Mouse (Mus musculus) MEL (cell line): Measurements from ENCODE around the gene St6galnac3. TPM values are rescaled to one million over a fixed set of nuclear protein-coding genes. Genes with fewer than 3 reads are reported as not detected.
A peak's percentile ranks its signal among the peaks of the same experiment; 100 is the strongest.

ENCODE experiments used
- DNase-seq: peaks from one replicate; pipeline ENCODE4 v3.0.0; 2011; ENCODE audit warnings: low read depth, low spot score
- H3K27ac ChIP-seq: 2 replicates; pipeline ENCODE4 v1.5.1; 2012; ENCODE audit warnings: low read depth, mild to moderate bottlenecking, control low read depth, low read length, moderate library complexity; ENCODE audit not compliant: control insufficient read depth
- H3K27me3 ChIP-seq, 2 experiments: fragments of 150-350 bp in 1 of 2; sonication (generic) in 1 of 2; 2 replicates each; pipeline ENCODE4 v1.6.1; 2012; ENCODE audit warnings: low read length in 2 of 2, mild to moderate bottlenecking in 2 of 2, improper control_type of control experiment in 1 of 2, moderate library complexity in 1 of 2; ENCODE audit not compliant: insufficient read depth in 2 of 2, control insufficient read depth in 1 of 2
- H3K36me3 ChIP-seq, 2 experiments: 2 replicates each; pipeline ENCODE4 v1.6.1; 2012 to 2014; ENCODE audit warnings: low read length in 2 of 2, improper control_type of control experiment in 1 of 2, inconsistent platforms in 1 of 2, mild to moderate bottlenecking in 1 of 2; ENCODE audit not compliant: insufficient read depth in 2 of 2, control insufficient read depth in 1 of 2
- H3K4me1 ChIP-seq, 2 experiments: fragments of 150-350 bp in 1 of 2; sonication (generic) in 1 of 2; 2 replicates each; pipeline ENCODE4 v1.6.1; 2012; ENCODE audit warnings: low read length in 2 of 2, improper control_type of control experiment in 1 of 2, mild to moderate bottlenecking in 1 of 2; ENCODE audit not compliant: insufficient read depth in 2 of 2, control insufficient read depth in 1 of 2
- H3K4me3 ChIP-seq, 2 experiments: fragments of 150-350 bp in 1 of 2; sonication (generic) in 1 of 2; 2 replicates each; pipeline ENCODE4 v1.5.1; 2012; ENCODE audit warnings: low read depth in 2 of 2, low read length in 2 of 2, mild to moderate bottlenecking in 2 of 2, moderate library complexity in 2 of 2, control low read depth in 1 of 2, improper control_type of control experiment in 1 of 2; ENCODE audit not compliant: control insufficient read depth in 1 of 2, insufficient read depth in 1 of 2
- H3K79me2 ChIP-seq: 2 replicates; pipeline ENCODE4 v1.6.1; 2012; ENCODE audit warnings: mild to moderate bottlenecking, low read length, moderate library complexity; ENCODE audit not compliant: control insufficient read depth, poor library complexity, insufficient read depth
- H3K9ac ChIP-seq: 2 replicates; pipeline ENCODE4 v1.6.1; 2012; ENCODE audit warnings: low read depth, mild to moderate bottlenecking, control low read depth, low read length, moderate library complexity; ENCODE audit not compliant: control insufficient read depth, poor library complexity, severe bottlenecking
- H3K9me3 ChIP-seq: fragments of 150-350 bp; sonication (generic); replicated peaks from 2 replicates; pipeline ENCODE4 v1.6.1; 2012; ENCODE audit warnings: mild to moderate bottlenecking, low read length, improper control_type of control experiment, moderate library complexity; ENCODE audit not compliant: insufficient read depth
- BHLHE40 ChIP-seq: IDR thresholded peaks from 2 replicates; pipeline ENCODE4 v1.6.1; 2012; ENCODE audit warnings: low read depth, mild to moderate bottlenecking, inconsistent platforms, low read length, improper control_type of control experiment, borderline replicate concordance
- CTCF ChIP-seq, 3 experiments: IDR thresholded peaks in 2 of 3; conservative IDR thresholded peaks in 1 of 3; 2 replicates each; pipeline ENCODE4 v1.5.1; 2011 to 2012; ENCODE audit warnings: low read length in 3 of 3, low read depth in 2 of 3, mild to moderate bottlenecking in 2 of 3, improper control_type of control experiment in 1 of 3, inconsistent platforms in 1 of 3, mixed read lengths in 1 of 3, moderate library complexity in 1 of 3; ENCODE audit not compliant: control insufficient read depth in 1 of 3, insufficient read depth in 1 of 3, poor library complexity in 1 of 3, severe bottlenecking in 1 of 3
- E2F4 ChIP-seq: IDR thresholded peaks from 2 replicates; pipeline ENCODE4 v1.6.1; 2011; ENCODE audit warnings: low read depth, low read length, improper control_type of control experiment, borderline replicate concordance
- EP300 ChIP-seq, 2 experiments: IDR thresholded peaks; 2 replicates each; pipeline ENCODE4 v1.6.1; 2011; ENCODE audit warnings: improper control_type of control experiment in 2 of 2, low read length in 2 of 2, low read depth in 1 of 2, mild to moderate bottlenecking in 1 of 2
- GABPA ChIP-seq: IDR thresholded peaks from 2 replicates; pipeline ENCODE4 v1.6.1; 2012; ENCODE audit warnings: low read depth, mild to moderate bottlenecking, inconsistent platforms, low read length, improper control_type of control experiment, moderate library complexity
- HCFC1 ChIP-seq: IDR thresholded peaks from 2 replicates; pipeline ENCODE4 v1.6.1; 2012; ENCODE audit warnings: low read depth, mild to moderate bottlenecking, inconsistent platforms, low read length, improper control_type of control experiment, moderate library complexity
- JUND ChIP-seq: IDR thresholded peaks from 2 replicates; pipeline ENCODE4 v1.6.1; 2011; ENCODE audit warnings: low read depth, mild to moderate bottlenecking, improper control_type of control experiment, low read length
- KAT2A ChIP-seq: conservative IDR thresholded peaks from 2 replicates; pipeline ENCODE4 v1.6.1; 2012; ENCODE audit warnings: low read depth, low read length, improper control_type of control experiment, inconsistent platforms
- MAFK ChIP-seq: IDR thresholded peaks from 2 replicates; pipeline ENCODE4 v1.6.1; 2011; ENCODE audit warnings: low read depth, mild to moderate bottlenecking, low read length, improper control_type of control experiment, borderline replicate concordance
- MAX ChIP-seq: IDR thresholded peaks from 2 replicates; pipeline ENCODE4 v1.6.1; 2011; ENCODE audit warnings: low read length, improper control_type of control experiment
- MAZ ChIP-seq: IDR thresholded peaks from 2 replicates; pipeline ENCODE4 v1.6.1; 2012; ENCODE audit warnings: low read depth, mild to moderate bottlenecking, inconsistent platforms, low read length, improper control_type of control experiment
- MEF2A ChIP-seq: IDR thresholded peaks from 2 replicates; pipeline ENCODE4 v1.6.1; 2014; ENCODE audit warnings: low read depth, mild to moderate bottlenecking, inconsistent platforms, low read length, improper control_type of control experiment; ENCODE audit not compliant: poor library complexity, insufficient replicate concordance, severe bottlenecking; ENCODE audit errors: extremely low read depth
- MXI1 ChIP-seq: IDR thresholded peaks from 2 replicates; pipeline ENCODE4 v1.6.1; 2011; ENCODE audit warnings: mild to moderate bottlenecking, low read depth, low read length, improper control_type of control experiment
- MYC ChIP-seq: IDR thresholded peaks from 2 replicates; pipeline ENCODE4 v1.6.1; 2011; ENCODE audit warnings: low read depth, mild to moderate bottlenecking, low read length, improper control_type of control experiment, moderate library complexity
- NELFE ChIP-seq: IDR thresholded peaks from 2 replicates; pipeline ENCODE4 v1.6.1; 2011; ENCODE audit warnings: low read depth, low read length, improper control_type of control experiment
- POLR2A ChIP-seq, 2 experiments: IDR thresholded peaks; 2 replicates each; pipeline ENCODE4 v1.6.1; 2011 to 2012; ENCODE audit warnings: low read length in 2 of 2, mild to moderate bottlenecking in 2 of 2, control low read depth in 1 of 2, improper control_type of control experiment in 1 of 2, low read depth in 1 of 2, moderate library complexity in 1 of 2; ENCODE audit not compliant: control insufficient read depth in 1 of 2, insufficient read depth in 1 of 2, poor library complexity in 1 of 2
- POLR2AphosphoS2 ChIP-seq: IDR thresholded peaks from 2 replicates; pipeline ENCODE4 v1.6.1; 2011; ENCODE audit warnings: low read length, improper control_type of control experiment
- POLR2AphosphoS5 ChIP-seq: IDR thresholded peaks from 2 replicates; pipeline ENCODE4 v1.6.1; 2012; ENCODE audit warnings: low read depth, borderline replicate concordance, mild to moderate bottlenecking, inconsistent platforms, low read length, moderate library complexity, mixed read lengths
- RAD21 ChIP-seq: IDR thresholded peaks from 2 replicates; pipeline ENCODE4 v1.6.1; 2011; ENCODE audit warnings: mild to moderate bottlenecking, low read depth, low read length, improper control_type of control experiment
- SIN3A ChIP-seq: IDR thresholded peaks from 2 replicates; pipeline ENCODE4 v1.6.1; 2012; ENCODE audit warnings: low read length, improper control_type of control experiment, inconsistent platforms
- SMC3 ChIP-seq: IDR thresholded peaks from 2 replicates; pipeline ENCODE4 v1.6.1; 2011; ENCODE audit warnings: low read depth, low read length, improper control_type of control experiment
- TAL1 ChIP-seq: IDR thresholded peaks from 2 replicates; pipeline ENCODE4 v1.6.1; 2012; ENCODE audit warnings: mild to moderate bottlenecking, inconsistent platforms, low read length, moderate library complexity, mixed read lengths
- TCF12 ChIP-seq: IDR thresholded peaks from 2 replicates; pipeline ENCODE4 v1.6.1; 2014; ENCODE audit warnings: low read depth, mild to moderate bottlenecking, inconsistent platforms, low read length, improper control_type of control experiment, moderate library complexity
- USF1 ChIP-seq: IDR thresholded peaks from 2 replicates; pipeline ENCODE4 v1.6.1; 2014; ENCODE audit warnings: low read depth, mild to moderate bottlenecking, inconsistent platforms, low read length, improper control_type of control experiment, moderate library complexity
- USF2 ChIP-seq, 2 experiments: IDR thresholded peaks; 2 replicates each; pipeline ENCODE4 v1.6.1; 2011 to 2012; ENCODE audit warnings: improper control_type of control experiment in 2 of 2, low read length in 2 of 2, borderline replicate concordance in 1 of 2, inconsistent platforms in 1 of 2, low read depth in 1 of 2, mild to moderate bottlenecking in 1 of 2; ENCODE audit not compliant: insufficient read depth in 1 of 2
- ZC3H11A ChIP-seq: IDR thresholded peaks from 2 replicates; pipeline ENCODE4 v1.6.1; 2012; ENCODE audit warnings: low read depth, mild to moderate bottlenecking, inconsistent platforms, low read length, improper control_type of control experiment
- ZKSCAN1 ChIP-seq: IDR thresholded peaks from 2 replicates; pipeline ENCODE4 v1.6.1; 2012; ENCODE audit warnings: low read depth, mild to moderate bottlenecking, inconsistent platforms, low read length, improper control_type of control experiment, moderate library complexity
- ZMIZ1 ChIP-seq: IDR thresholded peaks from 2 replicates; pipeline ENCODE4 v1.6.1; 2012; ENCODE audit warnings: low read depth, mild to moderate bottlenecking, inconsistent platforms, low read length, improper control_type of control experiment, moderate library complexity
- polyA plus RNA-seq, 2 experiments: library from polyadenylated mRNA; stranded (reverse) in 1 of 2; unstranded in 1 of 2; fragments of >175 nt in 1 of 2; fragments of >200 nt in 1 of 2; gene quantifications; 2 replicates each; pipeline versions ENCODE4 v1.2.1 to v1.2.4; 2012; ENCODE audit warnings: low replicate concordance in 2 of 2, low read depth in 1 of 2; ENCODE audit not compliant: insufficient read length in 2 of 2, insufficient read depth in 1 of 2, missing spikeins in 1 of 2
- total RNA-seq: library from RNA; depleted of rRNA; stranded (reverse); fragments of 300-350 nt; gene quantifications from 2 replicates; pipeline ENCODE4 v1.2.3, GENCODE M21; 2012

The St6galnac3 gene
- total and polyA plus RNA-seq, 3 experiments = 7.8 to 11.4 TPM; not detected in 1

DNA sequence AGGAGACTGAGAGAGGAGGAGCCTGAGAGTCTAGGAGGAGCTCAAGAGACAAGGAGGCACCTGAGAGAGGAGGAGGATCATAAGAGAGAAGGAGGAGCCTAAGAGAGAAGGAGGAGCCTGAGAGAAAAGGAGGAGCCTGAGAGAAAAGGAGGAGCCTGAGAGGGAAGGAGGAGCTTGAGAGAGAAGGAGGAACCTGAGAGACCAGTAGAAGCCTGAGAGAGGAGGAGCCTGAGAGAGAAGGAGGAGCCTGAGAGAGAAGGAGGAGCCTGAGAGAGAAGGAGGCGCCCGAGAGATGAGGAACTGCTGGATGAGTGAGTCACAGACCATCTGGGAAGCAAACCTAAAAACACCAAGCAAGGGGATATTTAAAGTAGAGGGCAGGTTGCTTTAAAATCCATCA is 551.4 kb downstream of the St6galnac3 start:
- no peaks in the 10 kb centered on the region for H3K27me3 ChIP-seq
- H3K9ac ChIP-seq = no peak overlapping the region
- H3K79me2 ChIP-seq = no peaks in the 10 kb centered on the region
- no peak for TF ChIP-seq ZMIZ1
- no peak for TF ChIP-seq EP300 (IDR thresholded peaks at IDR 0.05; ENCODE audit: low read depth in 1 of 2, low read length in 2 of 2)
- TF ChIP-seq ZKSCAN1 = no peak
- TF ChIP-seq MAX = no peak
- no peak for TF ChIP-seq USF2 (IDR thresholded peaks at IDR 0.05; ENCODE audit: borderline replicate concordance in 1 of 2, insufficient read depth in 1 of 2, low read depth in 1 of 2, low read length in 2 of 2)
- no peak for TF ChIP-seq SIN3A
- no peak for TF ChIP-seq USF1
- no peak for TF ChIP-seq TCF12
- no peak for TF ChIP-seq MAFK
- no peak for TF ChIP-seq POLR2AphosphoS2
- TF ChIP-seq POLR2AphosphoS5 = no peak
- no peaks in the 10 kb centered on the region for H3K4me1 ChIP-seq
- no peaks in the 10 kb centered on the region for H3K36me3 ChIP-seq
- no peak overlapping the region for H3K4me3 ChIP-seq
- H3K9me3 ChIP-seq = no peaks in the 10 kb centered on the region
- H3K27ac ChIP-seq = no peak overlapping the region
- peak; percentile 67 for DNase-seq

DNA sequence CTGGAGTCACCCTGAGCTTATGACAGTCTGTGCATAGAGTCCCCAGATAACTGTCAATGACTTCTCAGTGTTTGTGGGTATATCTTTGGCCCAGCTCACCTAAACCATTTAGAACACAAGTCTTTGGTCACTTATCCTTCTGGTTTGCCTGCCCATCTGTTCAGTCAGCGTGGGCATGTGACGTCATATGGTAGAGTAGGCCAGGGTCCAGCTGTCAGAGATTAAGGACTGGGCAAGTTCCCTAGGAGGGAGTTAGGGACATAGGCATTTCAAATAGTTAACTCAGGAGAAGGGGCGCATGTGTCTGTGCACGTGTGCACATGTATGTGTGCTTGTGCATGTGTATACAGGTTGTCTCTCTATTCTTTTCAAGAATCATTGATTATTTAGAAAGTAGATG is 554.8 kb downstream of the St6galnac3 start:
- no peak for DNase-seq
- H3K9me3 ChIP-seq = no peaks in the 10 kb centered on the region
- H3K9ac ChIP-seq = no peak overlapping the region
- no peak overlapping the region for H3K4me3 ChIP-seq
- no peaks in the 10 kb centered on the region for H3K4me1 ChIP-seq
- H3K27ac ChIP-seq = no peak overlapping the region
- H3K36me3 ChIP-seq = no peaks in the 10 kb centered on the region
- 0 out of 4 replicates have a peak, but pooled peaks cover 0 to 2% of the 10 kb centered on the region in 2 experiments for H3K27me3 ChIP-seq
- H3K79me2 ChIP-seq = no peaks in the 10 kb centered on the region
- TF ChIP-seq GABPA = no peak
- TF ChIP-seq USF1 = no peak
- TF ChIP-seq TAL1 = no peak
- no peak for TF ChIP-seq KAT2A
- no peak for TF ChIP-seq CTCF (IDR thresholded peaks at IDR 0.05 in 2 of 3, conservative IDR thresholded peaks at IDR 0.05 in 1 of 3; ENCODE audit: control insufficient read depth in 1 of 3, insufficient read depth in 1 of 3, low read depth in 2 of 3, low read length in 3 of 3, poor library complexity in 1 of 3, severe bottlenecking in 1 of 3)
- no peak for TF ChIP-seq MYC
- no peak for TF ChIP-seq MAX
- TF ChIP-seq, all 39 proteins: peak for 0

DNA sequence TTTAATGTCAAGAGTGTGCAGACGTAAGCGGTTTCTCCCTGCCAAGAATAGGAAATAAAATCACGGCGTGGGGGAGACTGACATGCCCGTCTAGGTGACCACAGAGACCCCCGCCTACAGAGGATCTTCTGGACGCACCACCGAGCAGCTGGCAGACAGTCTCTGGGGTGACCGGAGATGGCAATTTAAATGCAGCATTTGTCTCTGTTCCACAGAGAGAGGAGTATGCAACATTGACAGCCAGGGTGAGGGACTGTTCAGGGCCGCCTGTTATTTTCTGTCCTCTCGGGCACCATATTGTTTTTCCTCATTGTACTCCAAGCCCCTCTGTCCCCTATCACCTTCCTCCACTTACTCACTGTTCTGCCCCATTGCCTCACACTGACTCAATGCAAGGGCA is 555.2 kb downstream of the St6galnac3 start:
- no peak overlapping the region for H3K4me3 ChIP-seq
- DNase-seq = no peak
- no peaks in the 10 kb centered on the region for H3K36me3 ChIP-seq
- TF ChIP-seq E2F4 (no peak), JUND (no peak), USF2 (IDR thresholded peaks at IDR 0.05; ENCODE audit: borderline replicate concordance in 1 of 2, insufficient read depth in 1 of 2, low read depth in 1 of 2, low read length in 2 of 2) (no peak), RAD21 (no peak), POLR2A (IDR thresholded peaks at IDR 0.05; ENCODE audit: control insufficient read depth in 1 of 2, insufficient read depth in 1 of 2, low read depth in 1 of 2, low read length in 2 of 2, poor library complexity in 1 of 2) (no peak), MXI1 (no peak), BHLHE40 (no peak), MAX (no peak), HCFC1 (no peak), NELFE (no peak), ZC3H11A (no peak), USF1 (no peak), MAZ (no peak), MEF2A (no peak), TAL1 (no peak), TCF12 (no peak), SMC3 (no peak)

More for the DNA sequence above, 555.2 kb downstream of the St6galnac3 start:
- no peaks in the 10 kb centered on the region for H3K4me1 ChIP-seq
- H3K79me2 ChIP-seq = no peaks in the 10 kb centered on the region
- H3K27ac ChIP-seq = no peak overlapping the region
- 0 out of 4 replicates have a peak, but pooled peaks cover 0 to 2% of the 10 kb centered on the region in 2 experiments for H3K27me3 ChIP-seq
- H3K9me3 ChIP-seq = no peaks in the 10 kb centered on the region
- H3K9ac ChIP-seq = no peak overlapping the region
